Mouse (Mus musculus) kidney, postnatal 14 days (tissue): Measurements from ENCODE around the gene Zbtb33.

Experiments
- DNase-seq: peaks from one replicate; pipeline ENCODE4 v3.0.0; 2022; ENCODE audit warnings: mixed read lengths

Zbtb33 gene

DNA sequence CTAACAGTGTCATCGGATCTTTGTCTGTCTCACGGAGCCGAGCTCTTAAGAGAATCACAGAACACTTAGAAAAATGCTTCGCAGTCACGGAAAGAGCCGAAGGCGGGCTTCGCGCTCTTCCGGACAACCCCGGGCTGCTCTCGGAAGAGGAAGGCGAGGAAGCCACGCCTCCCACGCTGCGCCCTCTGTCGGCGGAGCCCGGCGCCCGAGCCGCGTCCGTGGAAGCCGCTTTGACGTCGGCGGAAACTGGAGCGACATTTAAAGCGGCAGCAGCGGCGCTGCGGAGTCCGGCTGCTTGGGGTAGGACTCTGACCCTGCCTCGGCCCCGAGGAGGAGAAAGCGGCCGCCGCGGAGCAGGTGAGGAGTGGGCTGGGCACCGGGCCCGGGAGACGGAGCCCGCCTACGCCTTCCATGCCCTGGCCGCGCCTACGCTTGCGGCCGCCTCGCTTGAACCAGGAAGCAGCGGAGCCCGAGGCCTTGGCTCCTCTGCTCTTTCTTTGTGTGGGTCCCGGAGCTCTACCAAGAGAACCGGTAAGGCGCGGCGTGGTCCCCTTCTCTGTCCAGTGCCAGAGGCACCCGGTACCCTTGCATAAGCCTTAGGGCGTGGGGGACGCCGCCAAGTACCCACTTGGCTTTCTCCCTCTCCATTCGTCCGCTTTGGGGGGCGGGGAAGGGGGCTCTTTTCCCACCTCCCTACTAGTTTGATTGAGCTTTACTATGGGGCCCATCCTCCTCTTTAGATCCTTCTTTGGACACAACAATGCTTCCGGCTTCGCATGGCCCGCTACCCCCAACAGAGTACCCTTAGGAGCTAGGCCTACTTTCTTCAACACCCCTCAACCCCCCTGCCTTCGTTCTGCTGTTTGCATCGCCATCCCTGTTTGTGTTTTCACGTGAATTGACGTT is at the start of gene Zbtb33:
Gene Zbtb33, plus strand, starts transcription at position 242 of the 906 bp plus-strand sequence.
- DNase-seq = peak; percentile 92

DNA sequence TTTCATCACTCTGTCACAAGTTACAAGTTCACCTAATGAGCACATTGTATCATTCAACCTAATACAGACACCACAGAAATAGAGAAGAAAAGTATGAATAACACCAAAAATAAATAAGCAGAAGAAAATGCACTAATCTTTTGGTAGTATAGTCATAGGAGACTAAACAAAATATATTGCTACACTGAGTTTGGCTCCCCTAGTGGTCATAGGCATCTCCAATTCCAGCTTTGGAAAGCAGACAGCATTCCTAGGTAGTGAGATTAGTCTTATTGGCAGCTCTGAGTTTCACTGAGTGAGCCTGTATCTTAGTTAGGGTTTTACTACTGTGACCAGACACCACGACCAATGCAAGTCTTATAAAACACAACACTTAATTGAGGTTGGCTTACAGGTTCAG is 30.5 kb upstream of the Zbtb33 start:
- DNase-seq = no peak

DNA sequence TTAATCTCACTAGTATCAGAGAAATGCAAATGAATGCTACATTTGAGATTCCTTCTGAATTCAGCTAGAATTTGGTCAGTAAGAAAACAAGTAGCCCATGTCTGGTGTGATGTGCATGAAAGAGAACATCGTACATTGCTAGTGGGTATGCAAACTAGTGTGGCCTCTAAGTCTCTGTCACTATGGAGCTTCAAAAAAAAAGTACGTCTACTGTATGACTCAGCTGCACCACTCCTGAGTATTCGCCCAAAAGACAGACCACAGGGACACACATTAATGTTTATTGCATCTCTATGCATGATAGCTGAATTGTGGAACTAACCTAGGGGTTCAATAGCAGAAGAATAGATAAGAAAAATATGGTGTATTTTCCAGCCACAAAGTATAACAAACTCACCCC is 24.3 kb upstream of the Zbtb33 start:
- no peak for DNase-seq

DNA sequence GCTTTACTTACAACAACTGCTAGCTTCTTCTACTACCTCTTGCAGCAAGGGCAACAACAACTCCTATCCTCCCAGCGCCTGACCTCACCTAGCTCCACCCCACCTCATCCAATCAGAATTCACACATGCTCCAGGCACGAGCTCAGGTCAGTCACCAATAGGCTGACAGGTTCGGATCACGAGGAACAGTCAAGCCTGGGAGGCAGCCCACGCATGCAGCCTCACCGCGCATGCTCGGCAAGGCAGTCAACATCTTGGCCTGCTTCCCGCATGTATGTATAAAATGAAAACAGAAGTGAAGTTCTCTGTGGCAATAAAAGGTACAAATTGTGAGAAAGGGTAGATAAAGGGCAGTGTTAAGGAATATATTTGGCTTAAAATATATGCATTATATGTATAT is 23.5 kb upstream of the Zbtb33 start:
- no peak for DNase-seq

DNA sequence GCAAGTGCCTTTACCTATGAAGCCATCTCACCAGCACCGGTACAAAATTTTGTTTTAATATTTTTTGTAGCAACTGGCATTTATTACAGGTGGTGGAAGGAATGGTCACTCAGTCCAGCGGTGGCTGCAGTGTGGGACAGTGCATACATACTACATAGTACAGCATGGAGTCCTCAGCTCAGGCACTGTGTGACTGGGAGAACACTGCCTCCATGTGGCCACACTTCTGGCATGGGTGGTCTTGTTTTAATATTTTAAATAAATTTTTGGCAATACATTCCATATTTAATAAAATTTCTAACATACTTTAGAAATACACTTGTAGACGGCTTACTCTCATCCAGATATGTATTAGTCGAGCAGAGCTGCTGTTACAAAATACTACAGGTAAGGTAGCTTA is 23.0 kb upstream of the Zbtb33 start:
- DNase-seq = no peak

DNA sequence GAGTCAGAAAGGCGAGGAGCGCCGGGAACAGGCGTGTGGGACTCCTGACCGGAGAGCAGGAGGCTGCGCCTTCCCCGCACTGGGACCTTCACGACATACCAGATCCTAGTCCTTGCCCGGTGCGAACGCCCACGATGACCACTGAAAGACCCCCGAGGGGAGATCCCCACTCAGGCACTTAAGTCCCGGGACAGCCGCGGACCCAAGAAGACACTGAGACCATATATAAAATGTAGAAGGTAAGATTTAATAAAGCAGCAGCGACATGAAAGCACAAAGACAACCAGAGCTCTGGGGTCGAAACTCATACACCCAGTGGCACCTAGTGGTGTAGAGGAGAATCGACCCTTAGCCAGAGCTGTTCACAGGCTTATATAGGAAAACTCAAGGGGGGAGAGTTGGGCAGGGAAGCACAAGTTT is 9.7 kb upstream of the Zbtb33 start:
- peak; percentile 61 for DNase-seq

DNA sequence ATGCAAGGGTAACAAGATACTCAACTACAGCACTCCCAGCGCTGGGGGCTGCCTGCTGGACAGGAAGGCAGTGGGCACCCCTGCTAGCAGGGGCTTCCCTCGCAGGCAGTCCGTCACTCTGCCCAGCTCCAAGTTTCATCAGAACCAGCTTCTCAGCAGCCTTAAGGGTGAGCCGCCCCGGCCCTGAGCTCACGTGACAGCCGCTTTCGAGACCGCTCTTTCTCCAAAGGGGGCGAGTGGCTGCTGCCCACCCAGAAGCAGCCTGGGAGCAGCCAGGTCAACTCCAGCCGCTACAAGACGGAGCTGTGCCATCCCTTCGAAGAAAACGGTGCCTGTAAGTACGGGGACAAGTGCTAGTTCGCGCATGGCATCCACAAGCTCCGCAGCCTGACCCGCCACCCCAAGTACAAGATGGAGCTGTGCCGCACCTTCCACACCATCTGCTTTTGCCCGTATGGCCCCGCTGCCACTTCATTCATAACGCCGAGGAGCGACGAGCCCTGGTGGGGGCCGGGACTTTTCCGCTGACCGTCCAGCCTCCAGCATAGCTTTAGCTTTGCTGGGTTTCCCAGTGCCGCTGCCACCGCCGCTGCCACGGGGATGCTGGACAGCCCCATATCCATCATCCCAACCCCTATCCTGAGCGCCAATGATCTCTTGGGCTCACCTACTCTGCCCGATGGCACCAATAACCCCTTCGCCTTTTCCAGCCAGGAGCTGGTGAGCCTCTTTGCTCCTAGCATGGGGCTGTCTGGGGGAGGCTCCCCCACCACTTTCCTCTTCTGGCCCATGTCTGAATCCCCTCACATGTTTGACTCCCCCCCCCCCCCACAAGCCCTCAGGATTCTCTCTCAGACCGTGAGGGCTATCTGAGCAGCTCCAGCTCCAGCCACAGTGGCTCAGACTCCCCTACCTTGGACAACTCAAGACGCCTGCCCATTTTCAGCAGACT is 8.7 kb upstream of the Zbtb33 start:
- no peak for DNase-seq

DNA sequence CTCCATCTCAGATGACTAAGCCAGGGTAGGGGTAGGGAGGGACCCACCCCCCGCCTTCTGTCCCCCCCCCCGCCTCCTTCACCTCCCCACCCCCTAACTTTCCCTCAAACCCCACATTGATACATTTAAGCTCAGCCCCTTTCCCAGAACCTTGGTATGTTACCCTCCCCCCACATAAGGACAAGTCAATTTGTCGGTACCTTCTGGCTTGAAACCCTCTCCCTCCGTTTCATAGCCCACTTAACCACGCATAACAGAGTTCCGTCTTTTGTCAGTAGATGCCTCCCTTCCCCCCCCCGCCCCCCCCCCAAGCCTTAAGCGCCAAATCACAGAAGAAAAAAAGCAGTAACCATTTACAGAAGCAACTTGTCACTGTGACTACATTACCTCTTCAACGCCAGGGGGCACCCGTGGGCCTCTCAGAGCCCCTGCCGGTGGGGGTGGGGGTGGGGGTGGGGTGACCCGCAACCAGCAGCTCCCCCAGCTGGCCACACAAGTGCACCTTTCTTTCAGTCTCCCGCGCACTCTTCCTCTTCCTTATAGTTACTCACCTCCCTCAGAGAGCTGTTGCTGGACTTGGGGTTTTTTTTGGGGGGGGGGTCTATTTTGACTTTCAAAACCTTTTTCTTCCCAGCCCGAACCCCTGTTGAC is 7.9 kb upstream of the Zbtb33 start:
- peak; percentile 73 for DNase-seq

DNA sequence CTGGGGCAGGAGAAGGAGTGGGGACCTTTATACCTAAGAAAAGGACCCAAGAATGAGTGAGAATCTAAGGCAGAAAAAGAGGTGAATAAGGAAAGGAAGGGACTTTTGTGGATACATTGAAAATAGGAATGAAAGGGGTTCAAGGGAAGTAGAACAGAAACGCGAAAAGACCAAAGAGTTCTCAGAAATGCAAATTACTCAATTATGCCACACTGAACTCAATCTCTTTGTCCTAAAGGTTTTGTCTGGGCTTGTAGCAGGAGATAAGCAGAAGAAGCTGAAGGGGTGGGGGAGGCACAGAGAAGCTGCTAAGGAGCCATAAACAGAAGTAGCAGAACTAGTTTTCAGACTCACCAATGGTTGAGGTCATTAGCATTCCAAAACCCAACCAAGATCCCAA is 4.1 kb upstream of the Zbtb33 start:
- DNase-seq = no peak

DNA sequence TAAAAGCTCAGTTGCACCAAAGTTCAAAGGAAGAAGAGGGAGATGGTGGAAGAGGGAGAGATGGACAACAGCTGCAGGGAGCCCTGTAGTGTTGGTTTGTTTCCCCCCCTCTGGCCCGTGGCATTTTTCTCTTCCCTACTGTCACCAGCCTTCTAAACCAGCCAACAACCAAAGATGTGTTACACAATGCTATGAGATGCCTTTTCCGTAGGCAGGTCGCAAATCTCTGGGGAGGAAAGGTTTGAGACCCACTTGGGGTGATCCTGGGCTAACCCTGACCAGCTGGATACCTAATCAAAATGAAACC is 818 bp downstream of the Zbtb33 start:
- no peak for DNase-seq

DNA sequence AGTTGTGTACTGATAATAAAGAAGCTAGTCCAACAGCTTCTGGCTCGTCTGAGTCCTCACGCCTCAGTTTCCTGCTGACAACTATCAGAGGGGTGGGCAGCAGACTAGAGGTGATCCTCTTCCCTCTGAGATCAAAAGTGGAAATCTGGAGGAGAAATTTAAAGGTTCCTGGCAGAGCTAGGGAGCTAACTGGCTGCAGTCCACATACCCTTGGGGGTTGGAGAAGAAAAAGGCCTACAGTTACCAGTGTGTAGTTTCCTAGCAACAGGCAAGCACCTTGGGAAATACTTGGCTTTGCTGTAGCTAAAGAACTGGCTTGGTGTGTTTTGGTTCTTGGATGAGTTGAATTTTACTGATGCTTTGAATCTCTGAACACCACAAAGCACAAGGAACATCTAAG is 12.2 kb downstream of the Zbtb33 start:
- no peak for DNase-seq

DNA sequence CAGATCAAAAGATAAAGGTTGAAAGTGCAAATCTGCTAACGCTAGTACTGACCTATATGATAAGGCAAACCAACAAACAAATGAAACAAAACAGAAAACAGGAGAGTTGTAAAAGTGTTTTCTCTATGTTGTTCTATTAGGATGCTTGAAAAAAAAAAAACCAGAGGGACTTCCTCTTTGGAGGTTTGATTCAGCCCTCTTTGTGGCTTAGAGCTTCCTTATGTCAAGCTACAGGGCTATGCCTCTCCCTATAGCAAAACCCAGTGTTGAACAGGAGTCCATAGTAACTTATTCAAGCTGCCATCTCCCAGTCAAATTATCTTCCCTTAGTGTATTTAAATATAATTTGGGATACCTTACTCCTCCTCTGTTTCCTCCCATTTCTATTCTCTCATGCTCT is 17.8 kb downstream of the Zbtb33 start:
- DNase-seq = no peak

DNA sequence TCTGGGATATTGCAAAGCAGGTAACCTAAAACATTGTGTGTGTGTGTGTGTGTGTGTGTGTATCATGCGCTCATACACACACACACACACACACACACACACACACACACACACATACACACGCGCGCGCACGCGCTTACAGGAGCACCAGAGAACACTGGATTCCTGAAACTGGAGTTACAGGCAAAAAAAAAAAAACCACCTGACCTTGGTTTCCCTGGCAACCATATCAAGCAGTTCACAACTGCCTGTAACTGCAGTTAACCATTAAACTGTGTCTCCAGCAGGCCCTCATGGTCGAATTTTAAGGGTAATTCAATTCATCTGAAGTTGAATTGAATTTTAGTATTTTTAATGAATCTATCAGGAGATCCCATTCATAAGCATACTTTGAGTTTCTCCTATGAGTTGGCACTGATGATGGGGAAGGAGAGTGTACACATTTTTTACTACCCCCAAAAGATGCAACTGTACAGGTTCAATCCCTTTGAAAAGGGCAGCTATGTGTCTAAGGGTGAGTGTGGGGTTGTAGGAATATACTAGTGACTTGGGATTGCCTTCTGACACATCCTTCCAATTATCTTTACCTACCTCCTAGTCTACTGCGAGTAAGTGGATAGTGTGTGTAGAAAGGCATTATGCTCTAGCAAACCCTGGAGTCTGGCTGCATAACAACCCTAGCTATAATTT is 27.5 kb downstream of the Zbtb33 start:
- DNase-seq = peak; percentile 42

DNA sequence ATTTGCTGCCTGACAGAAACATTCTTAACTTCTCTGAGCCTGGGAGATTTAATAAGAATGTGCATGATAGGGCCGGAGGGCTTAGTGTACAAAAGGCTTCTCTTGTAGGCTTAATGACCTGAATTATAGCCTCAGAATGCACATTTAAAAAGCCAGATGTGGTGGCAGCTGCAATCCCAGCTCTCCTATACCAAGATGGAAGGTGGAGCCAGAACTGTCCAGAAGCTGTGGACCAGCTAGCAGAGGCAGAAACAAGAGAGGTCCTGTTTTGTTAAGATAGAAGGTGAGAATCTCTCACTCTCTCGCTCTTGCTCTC is 28.0 kb downstream of the Zbtb33 start:
- DNase-seq = no peak

DNA sequence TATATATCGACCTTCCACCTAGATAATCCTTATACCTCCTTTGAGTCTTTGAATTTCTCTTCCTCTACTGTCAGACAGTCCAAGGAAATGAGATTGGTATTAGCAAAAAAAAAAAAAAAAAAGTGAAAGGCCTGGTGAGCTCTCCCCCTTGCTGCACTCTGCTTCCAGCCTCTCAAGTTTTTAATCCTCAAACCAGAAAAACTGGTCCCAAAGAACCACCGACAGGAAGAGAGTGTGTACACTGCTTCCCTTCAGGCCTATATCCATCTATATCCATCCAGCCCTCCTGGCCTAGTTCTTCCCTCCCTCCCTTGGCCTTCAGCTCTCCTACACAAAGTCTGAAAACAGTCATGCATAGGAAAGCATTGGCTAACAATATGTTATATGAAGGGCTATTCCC is 33.2 kb downstream of the Zbtb33 start:
- DNase-seq = no peak

DNA sequence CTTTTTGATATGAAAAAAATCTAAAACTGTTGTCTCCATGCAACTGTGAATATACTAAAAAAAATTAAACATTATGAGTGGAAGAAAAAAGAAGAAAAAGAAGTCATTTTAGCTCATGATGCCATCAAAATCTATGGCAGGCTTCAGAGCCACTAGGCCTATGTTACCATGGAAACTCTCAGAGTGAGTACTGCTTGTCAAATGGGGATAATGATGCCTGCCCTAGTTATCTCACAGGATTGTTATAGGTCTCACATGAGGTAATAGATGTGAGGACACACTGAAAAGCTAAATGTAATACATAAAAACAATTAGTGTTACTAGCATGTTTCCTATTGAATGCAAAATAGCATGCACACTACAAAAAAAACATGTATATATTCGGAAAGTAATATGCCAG is 40.3 kb downstream of the Zbtb33 start:
- DNase-seq = no peak

DNA sequence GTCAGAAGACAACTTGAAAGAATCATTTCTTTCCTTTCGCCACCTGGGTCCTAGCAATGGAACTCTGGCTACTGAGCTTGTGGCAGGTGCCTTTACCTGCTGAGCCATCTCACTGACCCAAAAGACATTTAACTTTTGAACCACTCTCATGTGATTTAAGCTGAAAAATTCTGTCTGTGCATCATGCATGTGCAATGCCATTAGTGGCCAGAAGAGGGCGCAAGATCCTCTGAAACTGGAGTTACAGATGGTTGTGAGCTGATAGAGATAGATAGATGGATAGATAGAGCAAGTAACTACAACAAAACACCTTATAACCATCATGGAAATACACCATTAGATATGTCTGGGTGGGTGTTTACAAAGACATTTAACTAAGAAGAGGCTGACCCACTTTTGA is 48.1 kb downstream of the Zbtb33 start:
- DNase-seq = no peak
